Mouse (Mus musculus): ENCODE measurements around the gene Lhx4.
A peak's percentile ranks its signal among the peaks of the same experiment; 100 is the strongest.

The Lhx4 gene

GRCm38 (mm10) chr1:155703191-155703680 lies 48.2 kb downstream of the Lhx4 start:
- no peak for DNase-seq (ENCODE audit: low read depth, low spot score)

GRCm38 (mm10) chr1:155700886-155701285 lies 50.6 kb downstream of the Lhx4 start:
- DNase-seq (ENCODE audit: low read depth, low spot score) = peak; percentile 35

DNA sequence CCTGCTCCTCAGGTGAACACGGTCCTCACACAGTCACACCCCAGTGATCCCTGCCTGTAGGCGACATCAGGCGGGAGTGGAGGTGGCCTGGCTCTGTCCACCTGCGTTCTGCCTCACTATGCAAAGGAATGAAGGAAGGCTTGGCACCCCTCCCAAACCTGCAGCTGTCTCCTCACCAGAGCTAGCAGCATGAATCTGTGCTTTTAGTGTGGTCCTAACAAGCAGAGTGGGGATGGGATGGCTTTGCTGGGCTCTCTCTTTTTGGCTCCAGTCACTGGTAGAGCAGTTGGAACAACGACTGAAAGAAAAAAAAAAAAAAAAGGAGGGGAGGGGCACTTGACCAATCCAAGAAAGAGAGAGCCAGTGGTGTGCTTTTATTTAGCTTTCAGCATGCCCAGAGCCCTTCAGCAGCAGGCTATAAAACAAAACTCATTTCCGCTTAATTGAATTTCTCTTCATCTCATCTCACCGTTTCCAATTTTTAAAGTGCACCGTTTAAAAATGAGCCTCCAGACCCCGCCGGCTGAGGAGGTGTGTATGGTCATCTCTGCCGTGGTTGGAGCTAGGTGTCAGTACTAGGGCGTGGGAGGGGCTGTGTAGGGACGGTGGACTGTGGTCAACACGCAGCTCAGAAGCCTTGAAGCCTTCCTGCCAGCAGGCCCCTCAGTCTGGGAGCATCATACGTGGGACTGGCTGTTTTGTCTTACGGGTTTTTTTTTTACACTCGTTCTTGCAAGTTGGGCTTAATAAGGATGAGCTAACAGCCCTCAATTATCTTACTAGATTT lies 52.9 kb downstream of the Lhx4 start:
- peak; percentile 72 for DNase-seq (ENCODE audit: low read depth, low spot score)

- no peak for DNase-seq (ENCODE audit: low read depth, low spot score)
These were observed 58.0 kb downstream of the Lhx4 start for GRCm38 (mm10) chr1:155693443-155693842.

DNA sequence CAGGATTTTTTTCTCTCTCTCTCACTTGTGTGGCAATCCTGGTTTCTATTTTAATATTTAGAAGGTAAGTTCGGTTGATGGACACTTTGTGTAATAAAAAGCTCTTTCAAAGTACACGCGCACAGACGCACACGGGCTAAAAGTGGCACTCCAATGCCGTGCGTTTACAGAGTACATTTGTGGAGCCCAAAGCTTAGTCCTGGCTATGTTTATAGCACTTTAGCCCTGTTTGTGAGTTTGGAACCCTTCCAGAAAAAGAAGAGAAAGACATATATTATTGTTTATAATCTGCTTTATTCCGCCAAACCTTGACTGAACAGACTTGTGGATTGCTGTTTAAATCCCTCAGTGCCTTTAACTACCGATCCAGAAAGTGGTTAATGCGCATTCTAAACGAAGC lies 58.5 kb downstream of the Lhx4 start:
- no peak for DNase-seq (ENCODE audit: low read depth, low spot score)

- DNase-seq (ENCODE audit: low read depth, low spot score) = no peak
These were observed 59.3 kb downstream of the Lhx4 start for GRCm38 (mm10) chr1:155692230-155692629.

GRCm38 (mm10) chr1:155689558-155689957 lies 61.9 kb downstream of the Lhx4 start:
- no peak for DNase-seq (ENCODE audit: low read depth, low spot score)

- no peak for DNase-seq (ENCODE audit: low read depth, low spot score)
These were observed 62.3 kb downstream of the Lhx4 start for GRCm38 (mm10) chr1:155689141-155689540.

GRCm38 (mm10) chr1:155686816-155687215 lies 64.7 kb downstream of the Lhx4 start:
- no peak for DNase-seq (ENCODE audit: low read depth, low spot score)

- DNase-seq (ENCODE audit: low read depth, low spot score) = peak; percentile 44
These were observed 70.2 kb downstream of the Lhx4 start for GRCm38 (mm10) chr1:155681116-155681799.

DNA sequence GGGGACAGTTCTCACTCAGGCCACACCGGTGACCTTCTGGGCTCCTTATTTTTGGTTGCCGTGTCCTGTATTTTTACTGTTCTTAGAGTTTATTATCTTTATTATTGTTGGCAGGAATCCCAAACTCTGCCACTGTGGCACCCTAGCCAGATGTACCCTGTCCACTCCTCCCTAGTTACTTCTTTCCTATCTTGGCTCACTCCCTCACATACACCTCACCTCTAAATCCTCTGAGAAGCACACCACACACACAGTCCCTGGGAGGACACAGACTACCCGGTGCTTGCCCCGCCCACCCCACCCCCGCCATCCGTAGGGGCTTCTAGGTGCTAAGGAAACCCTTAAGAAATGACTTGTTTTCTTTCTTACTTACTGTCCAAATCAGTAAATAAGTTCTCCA lies 75.9 kb downstream of the Lhx4 start:
- DNase-seq (ENCODE audit: low read depth, low spot score) = no peak

DNA sequence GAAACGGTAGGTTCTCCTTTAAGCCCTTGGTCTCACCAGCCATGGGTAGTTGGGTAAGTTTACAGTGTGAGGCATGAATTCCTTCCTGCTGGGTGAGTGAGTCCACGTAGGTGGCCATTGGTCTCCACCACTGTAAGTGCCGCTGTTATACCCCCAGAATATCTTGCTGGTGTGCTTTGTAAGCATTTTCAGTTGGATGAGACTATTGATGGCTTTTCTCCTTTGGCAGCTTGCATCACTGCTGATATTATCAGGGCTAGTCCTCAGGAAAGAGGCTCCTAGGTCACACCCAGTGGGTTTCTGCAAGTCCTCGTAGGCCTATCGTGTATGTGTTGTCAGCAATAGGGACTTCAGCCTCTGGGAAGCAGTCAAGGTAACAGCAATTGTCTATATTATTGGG lies 87.5 kb downstream of the Lhx4 start:
- no peak for DNase-seq (ENCODE audit: low read depth, low spot score)

GRCm38 (mm10) chr1:155656321-155656720 lies 95.2 kb downstream of the Lhx4 start:
- DNase-seq (ENCODE audit: low read depth, low spot score) = peak; percentile 40

- no peak for DNase-seq (ENCODE audit: low read depth, low spot score)
These were observed 96.5 kb downstream of the Lhx4 start for GRCm38 (mm10) chr1:155654961-155655360.

DNA sequence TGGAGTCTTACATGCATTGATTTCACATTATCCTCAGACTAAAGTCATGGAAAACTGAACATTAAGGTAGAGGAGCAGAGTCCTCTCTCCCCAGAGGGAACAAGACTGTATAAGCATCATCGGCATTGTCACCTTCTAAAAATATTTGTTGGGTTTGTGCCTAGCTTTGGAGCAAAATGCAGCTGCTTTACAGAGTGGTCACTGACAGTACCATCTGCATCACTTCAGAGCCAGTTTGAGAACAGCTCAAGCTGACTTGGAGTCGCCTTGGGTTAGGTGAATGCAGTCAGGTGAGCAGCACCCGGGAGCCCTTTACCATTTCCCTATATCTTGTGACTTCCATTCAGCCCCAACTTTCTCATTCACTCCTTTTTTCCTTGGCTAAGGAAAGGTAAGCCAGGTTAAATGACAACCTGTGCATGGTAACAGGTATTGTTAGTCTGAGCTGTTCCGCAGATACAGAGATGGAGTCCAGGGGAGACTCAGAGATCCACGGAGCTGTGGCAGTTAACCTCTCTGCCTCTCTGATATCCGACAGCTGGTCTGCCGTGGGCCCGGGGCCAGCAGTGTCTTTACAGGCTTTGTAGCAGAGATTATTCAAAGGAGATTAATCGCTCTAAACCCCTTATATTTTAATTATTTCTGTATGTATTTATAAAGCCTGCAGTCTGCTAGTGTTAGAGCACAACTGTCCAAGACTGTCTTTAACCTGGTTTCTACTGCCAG lies 101.2 kb downstream of the Lhx4 start:
- DNase-seq (ENCODE audit: low read depth, low spot score) = peak; percentile 34

All from brain, adult 2 months (tissue).